Mouse (Mus musculus) frontal cortex, postnatal 36 days (tissue): ENCODE results near the gene Plac1.

ENCODE experiments used
- DNase-seq, 2 experiments: peaks; one replicate each; pipeline ENCODE4 v3.0.0; 2022; ENCODE audit warnings: low spot score in 2 of 2

The Plac1 gene

GRCm38 (mm10) chrX:53107127-53107526, 132.8 kb downstream of the Plac1 start:
- no peak for DNase-seq

- no peak for DNase-seq
Observed at GRCm38 (mm10) chrX:53101165-53101564, 138.7 kb downstream of the Plac1 start.

- no peak for DNase-seq
Observed at GRCm38 (mm10) chrX:53099951-53100350, 140.0 kb downstream of the Plac1 start.

GRCm38 (mm10) chrX:53099266-53099665, 140.6 kb downstream of the Plac1 start:
- DNase-seq = no peak

GRCm38 (mm10) chrX:53098293-53098692, 141.6 kb downstream of the Plac1 start:
- DNase-seq = no peak

- DNase-seq = no peak
Observed at GRCm38 (mm10) chrX:53097786-53098185, 142.1 kb downstream of the Plac1 start.

- DNase-seq = no peak
Observed at GRCm38 (mm10) chrX:53093381-53093780, 146.5 kb downstream of the Plac1 start.

GRCm38 (mm10) chrX:53088663-53089292, 151.1 kb downstream of the Plac1 start:
- no peak for DNase-seq

GRCm38 (mm10) chrX:53087202-53087601, 152.7 kb downstream of the Plac1 start:
- no peak for DNase-seq

- no peak for DNase-seq
Observed at GRCm38 (mm10) chrX:53085559-53085958, 154.4 kb downstream of the Plac1 start.

- DNase-seq = no peak
Observed at GRCm38 (mm10) chrX:53064406-53064805, 175.5 kb downstream of the Plac1 start.

- no peak for DNase-seq
Observed at GRCm38 (mm10) chrX:53059426-53060007, 180.4 kb downstream of the Plac1 start.

GRCm38 (mm10) chrX:53058459-53059280, 181.2 kb downstream of the Plac1 start:
- peak in 1 of 2 experiments; percentile 4 for DNase-seq

GRCm38 (mm10) chrX:53057760-53058090, 182.2 kb downstream of the Plac1 start:
- DNase-seq = no peak

- peak in 1 of 2 experiments; percentile 22 for DNase-seq
Observed at GRCm38 (mm10) chrX:53057054-53057759, 182.7 kb downstream of the Plac1 start.

GRCm38 (mm10) chrX:53056627-53057026, 183.3 kb downstream of the Plac1 start:
- DNase-seq = peak in 1 of 2 experiments; percentile 1

GRCm38 (mm10) chrX:53055771-53056170, 184.1 kb downstream of the Plac1 start:
- no peak for DNase-seq

GRCm38 (mm10) chrX:53053885-53054284, 186.0 kb downstream of the Plac1 start:
- no peak for DNase-seq

GRCm38 (mm10) chrX:53052652-53053500, 187.0 kb downstream of the Plac1 start:
- no peak for DNase-seq

- no peak for DNase-seq
Observed at GRCm38 (mm10) chrX:53050353-53050752, 189.6 kb downstream of the Plac1 start.

GRCm38 (mm10) chrX:53049196-53049595, 190.7 kb downstream of the Plac1 start:
- no peak for DNase-seq
